Mouse (Mus musculus) liver, embryonic 12.5 days (tissue): ENCODE measurements around the gene Tlx2. TPM values are rescaled to one million over a fixed set of nuclear protein-coding genes. Genes with fewer than 3 reads are reported as not detected.

Source experiments
- ATAC-seq: fragments of 200-750 bp; cut with Nextera tagmentation; 2 replicates; pipeline ENCODE4 v1.8.0; 2017; ENCODE audit warnings: moderate number of reproducible peaks, mild to moderate bottlenecking, moderate library complexity
- H3K27ac ChIP-seq: fragments of 300-500 bp; sonication (generic); 2 replicates; pipeline ENCODE4 v1.5.1; 2016; ENCODE audit warnings: mild to moderate bottlenecking
- H3K27me3 ChIP-seq: fragments of 300-500 bp; sonication (generic); replicated peaks from 2 replicates; pipeline ENCODE4 v1.6.1; 2016; ENCODE audit warnings: mild to moderate bottlenecking, moderate library complexity
- H3K36me3 ChIP-seq: fragments of 300-500 bp; sonication (generic); 2 replicates; pipeline ENCODE4 v1.6.1; 2016; ENCODE audit warnings: mild to moderate bottlenecking, moderate library complexity
- H3K4me1 ChIP-seq: fragments of 300-500 bp; sonication (generic); 2 replicates; pipeline ENCODE4 v1.6.1; 2016
- H3K4me2 ChIP-seq: fragments of 300-500 bp; sonication (generic); 2 replicates; pipeline ENCODE4 v1.6.1; 2016; ENCODE audit warnings: mild to moderate bottlenecking, moderate library complexity
- H3K4me3 ChIP-seq: fragments of 300-500 bp; sonication (generic); 2 replicates; pipeline ENCODE4 v1.5.1; 2016; ENCODE audit warnings: mild to moderate bottlenecking, moderate library complexity
- H3K9ac ChIP-seq: fragments of 300-500 bp; sonication (generic); 2 replicates; pipeline ENCODE4 v1.6.1; 2016; ENCODE audit warnings: mild to moderate bottlenecking, moderate library complexity
- H3K9me3 ChIP-seq: fragments of 300-500 bp; sonication (generic); replicated peaks from 2 replicates; pipeline ENCODE4 v1.6.1; 2016; ENCODE audit warnings: mild to moderate bottlenecking, moderate library complexity
- WGBS: fragments of 180-500 bp; shearing (Covaris S2); methylation state at CpG from one replicate; pipeline ENCODE4 v1.1.7; 2016; ENCODE audit not compliant: insufficient replicate concordance; 5-methylcytosine and 5-hydroxymethylcytosine counted together
- polyA plus RNA-seq: library from polyadenylated mRNA; unstranded; fragments of >200 nt; fragmentation: Nextera tagmentation; extraction: Ambion mirVana; gene quantifications from 2 replicates; pipeline ENCODE4 v1.2.1, GENCODE M21; 2016

The Tlx2 gene
- polyA plus RNA-seq, 1 experiment from 2014 or later = 0.42 TPM

- Histone ChIP-seq H3K9me3 (no peaks in the 10 kb centered on the region), H3K4me1 (peaks cover 68% of the 10 kb centered on the region), H3K9ac (no peak overlapping the region), H3K27me3 (peaks cover 39% of the 10 kb centered on the region; the same call in 1 of the 2 replicates), H3K36me3 (peaks cover 28% of the 10 kb centered on the region), H3K4me3 (no peak overlapping the region), H3K27ac (no peak overlapping the region), H3K4me2 (peak overlapping the region; percentile 87)
- 81% methylated on average over 7 of the region's 7 CpGs for WGBS
- no peak for ATAC-seq
Observed at GRCm38 (mm10) chr6:83031111-83031510, 39.0 kb downstream of the Tlx2 start.

GRCm38 (mm10) chr6:83029777-83030176 is 40.3 kb downstream of the Tlx2 start:
- H3K4me1 ChIP-seq = peaks cover 70% of the 10 kb centered on the region
- 63% methylated on average over 10 of the region's 10 CpGs for WGBS
- H3K27ac ChIP-seq = peak overlapping the region; percentile 48
- peaks cover 28% of the 10 kb centered on the region for H3K36me3 ChIP-seq
- H3K9me3 ChIP-seq = no peaks in the 10 kb centered on the region
- H3K27me3 ChIP-seq = peaks cover 27% of the 10 kb centered on the region; the same call in 1 of the 2 replicates
- H3K9ac ChIP-seq = no peak overlapping the region
- no peak overlapping the region for H3K4me2 ChIP-seq
- no peak for ATAC-seq
- no peak overlapping the region for H3K4me3 ChIP-seq

- H3K27me3 ChIP-seq = peaks cover 19% of the 10 kb centered on the region; the same call in 1 of the 2 replicates
- 42% methylated on average over 8 of the region's 9 CpGs for WGBS
- peak overlapping the region; percentile 12; the same call in 1 of the 2 replicates for H3K9ac ChIP-seq
Observed at GRCm38 (mm10) chr6:83027706-83028105, 42.4 kb downstream of the Tlx2 start.

GRCm38 (mm10) chr6:83027293-83027692 is 42.8 kb downstream of the Tlx2 start:
- Histone ChIP-seq H3K4me1 (peaks cover 77% of the 10 kb centered on the region), H3K4me2 (no peak overlapping the region), H3K36me3 (peaks cover 28% of the 10 kb centered on the region), H3K9me3 (no peaks in the 10 kb centered on the region), H3K27me3 (peaks cover 19% of the 10 kb centered on the region; the same call in 1 of the 2 replicates), H3K27ac (peak overlapping the region; percentile 50; the same call in 1 of the 2 replicates), H3K9ac (peak overlapping the region; percentile 12; the same call in 1 of the 2 replicates), H3K4me3 (no peak overlapping the region)
- no peak for ATAC-seq
- 68% methylated on average over 8 of the region's 8 CpGs for WGBS

More at GRCm38 (mm10) chr6:83027706-83028105, 42.4 kb downstream of the Tlx2 start:
- Histone ChIP-seq H3K9me3 (no peaks in the 10 kb centered on the region), H3K36me3 (peaks cover 28% of the 10 kb centered on the region), H3K27ac (peak overlapping the region; percentile 50; the same call in 1 of the 2 replicates), H3K4me3 (no peak overlapping the region), H3K4me2 (no peak overlapping the region), H3K4me1 (peaks cover 76% of the 10 kb centered on the region)
- ATAC-seq = no peak

GRCm38 (mm10) chr6:83025221-83025620 is 44.9 kb downstream of the Tlx2 start:
- Histone ChIP-seq H3K4me3 (no peak overlapping the region), H3K27me3 (0 out of 2 replicates have a peak, but pooled peaks cover under 1% of the 10 kb centered on the region), H3K36me3 (peaks cover 8% of the 10 kb centered on the region), H3K4me2 (no peak overlapping the region), H3K9me3 (no peaks in the 10 kb centered on the region), H3K27ac (peak overlapping the region; percentile 82), H3K4me1 (peaks cover 77% of the 10 kb centered on the region), H3K9ac (no peak overlapping the region)
- 96% methylated on average over 4 of the region's 4 CpGs for WGBS
- ATAC-seq = no peak

GRCm38 (mm10) chr6:83024421-83024820 is 45.7 kb downstream of the Tlx2 start:
- no peaks in the 10 kb centered on the region for H3K27me3 ChIP-seq
- peak overlapping the region; percentile 82 for H3K27ac ChIP-seq
- peaks cover 80% of the 10 kb centered on the region for H3K4me1 ChIP-seq
- 44% methylated on average over 4 of the region's 4 CpGs for WGBS
- H3K36me3 ChIP-seq = peaks cover 1% of the 10 kb centered on the region; the same call in 1 of the 2 replicates
- no peak overlapping the region for H3K4me3 ChIP-seq
- no peak for ATAC-seq
- H3K4me2 ChIP-seq = no peak overlapping the region
- H3K9me3 ChIP-seq = no peaks in the 10 kb centered on the region
- no peak overlapping the region; the same call in 1 of the 2 replicates for H3K9ac ChIP-seq

- Histone ChIP-seq H3K27me3 (no peaks in the 10 kb centered on the region), H3K4me2 (no peak overlapping the region), H3K27ac (peak overlapping the region; percentile 82), H3K9me3 (no peaks in the 10 kb centered on the region), H3K4me3 (no peak overlapping the region), H3K4me1 (peaks cover 82% of the 10 kb centered on the region), H3K9ac (peak overlapping the region; percentile 33; the same call in 1 of the 2 replicates), H3K36me3 (no peaks in the 10 kb centered on the region)
- no peak for ATAC-seq
- WGBS = 92% methylated on average over 2 of the region's 2 CpGs
Observed at GRCm38 (mm10) chr6:83023786-83024185, 46.3 kb downstream of the Tlx2 start.

- ATAC-seq = peak; percentile 83
- Histone ChIP-seq H3K27me3 (no peaks in the 10 kb centered on the region), H3K9me3 (no peaks in the 10 kb centered on the region), H3K36me3 (0 out of 2 replicates have a peak, but pooled peaks cover 2% of the 10 kb centered on the region), H3K9ac (peak overlapping the region; percentile 38; the same call in 1 of the 2 replicates), H3K4me1 (peaks cover 82% of the 10 kb centered on the region), H3K4me2 (peak overlapping the region; percentile 33), H3K4me3 (no peak overlapping the region), H3K27ac (peak overlapping the region; percentile 82)
- WGBS = 58% methylated on average over 9 of the region's 9 CpGs
Observed at GRCm38 (mm10) chr6:83023008-83023407, 47.1 kb downstream of the Tlx2 start.

- no peak for ATAC-seq
- Histone ChIP-seq H3K4me3 (no peak overlapping the region), H3K4me1 (peaks cover 90% of the 10 kb centered on the region), H3K9me3 (no peaks in the 10 kb centered on the region), H3K27ac (peak overlapping the region; percentile 82), H3K27me3 (no peaks in the 10 kb centered on the region), H3K9ac (0 out of 2 replicates have a peak overlapping the region, but pooled peaks have one; percentile 27), H3K36me3 (0 out of 2 replicates have a peak, but pooled peaks cover 2% of the 10 kb centered on the region), H3K4me2 (no peak overlapping the region; the same call in 1 of the 2 replicates)
- WGBS = 72% methylated on average over 4 of the region's 4 CpGs
Observed at GRCm38 (mm10) chr6:83020836-83021593, 49.1 kb downstream of the Tlx2 start.

GRCm38 (mm10) chr6:83020121-83020520 is 50.0 kb downstream of the Tlx2 start:
- peak overlapping the region; percentile 27 for H3K4me2 ChIP-seq
- no peaks in the 10 kb centered on the region for H3K27me3 ChIP-seq
- peak; percentile 75 for ATAC-seq
- H3K27ac ChIP-seq = peak overlapping the region; percentile 82
- peaks cover 99% of the 10 kb centered on the region for H3K4me1 ChIP-seq
- peak overlapping the region; percentile 37; the same call in 1 of the 2 replicates for H3K9ac ChIP-seq
- 0 out of 2 replicates have a peak, but pooled peaks cover 2% of the 10 kb centered on the region for H3K36me3 ChIP-seq
- H3K9me3 ChIP-seq = no peaks in the 10 kb centered on the region
- WGBS = 23% methylated on average over 6 of the region's 6 CpGs
- no peak overlapping the region for H3K4me3 ChIP-seq

GRCm38 (mm10) chr6:83019044-83019443 is 51.0 kb downstream of the Tlx2 start:
- H3K27ac ChIP-seq = peak overlapping the region; percentile 82
- H3K9me3 ChIP-seq = no peaks in the 10 kb centered on the region
- H3K36me3 ChIP-seq = 0 out of 2 replicates have a peak, but pooled peaks cover 2% of the 10 kb centered on the region
- H3K4me3 ChIP-seq = no peak overlapping the region
- H3K9ac ChIP-seq = no peak overlapping the region
- H3K4me2 ChIP-seq = no peak overlapping the region
- no peaks in the 10 kb centered on the region for H3K27me3 ChIP-seq
- 71% methylated on average over 3 of the region's 3 CpGs for WGBS
- peaks cover 98% of the 10 kb centered on the region for H3K4me1 ChIP-seq
- no peak for ATAC-seq
